Mouse (Mus musculus): ENCODE measurements at regions not wholly inside any gene's neighbourhood (a gene's known extent, or its start where the extent isn't known, plus 50 kb on each side); places are given as distances from the start of the nearest gene placed in this dataset.
A peak's percentile ranks its signal among the peaks of the same experiment; 100 is the strongest.

DNA sequence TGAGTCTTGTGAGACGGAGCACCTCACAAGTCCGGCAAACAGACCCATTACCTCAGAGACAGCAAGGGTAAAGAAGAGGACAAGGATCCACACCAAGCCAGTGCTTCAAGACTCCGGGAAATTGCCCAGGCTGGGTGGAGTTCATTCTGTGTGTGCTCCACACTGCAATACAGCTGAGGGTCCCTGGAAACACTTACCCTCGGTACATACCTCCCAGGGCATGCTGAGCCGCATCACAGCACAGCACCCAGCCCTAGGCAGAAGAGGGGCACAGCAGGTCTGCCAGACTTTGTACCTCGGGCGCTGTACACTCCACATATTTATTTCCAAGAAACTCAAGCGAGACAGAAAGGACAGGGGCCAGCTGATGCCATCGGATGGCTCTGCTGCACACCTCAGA, 54.5 kb upstream of the Cmc1 start:
- DNase-seq (ENCODE audit: low read depth, low spot score), result no peak

DNA sequence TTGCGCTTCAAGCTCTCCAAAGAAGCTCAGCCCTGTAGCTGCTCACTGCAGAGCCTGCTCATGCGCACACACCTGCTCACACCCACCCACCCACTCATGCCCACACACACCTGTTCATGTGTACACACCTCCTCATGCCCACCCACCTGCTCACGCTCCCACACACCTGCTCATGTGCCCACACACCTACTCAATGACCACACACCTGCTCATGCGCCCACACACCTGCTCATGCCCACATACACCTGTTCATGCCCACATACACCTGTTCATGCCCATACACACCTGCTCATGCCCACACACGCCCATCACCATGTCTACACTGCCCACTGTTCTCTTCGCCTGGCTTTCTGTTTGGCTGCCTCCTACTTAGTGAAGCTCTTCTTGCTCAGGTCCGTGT, 56.5 kb upstream of the Cmc1 start:
- DNase-seq (ENCODE audit: low read depth, low spot score), result no peak

DNA sequence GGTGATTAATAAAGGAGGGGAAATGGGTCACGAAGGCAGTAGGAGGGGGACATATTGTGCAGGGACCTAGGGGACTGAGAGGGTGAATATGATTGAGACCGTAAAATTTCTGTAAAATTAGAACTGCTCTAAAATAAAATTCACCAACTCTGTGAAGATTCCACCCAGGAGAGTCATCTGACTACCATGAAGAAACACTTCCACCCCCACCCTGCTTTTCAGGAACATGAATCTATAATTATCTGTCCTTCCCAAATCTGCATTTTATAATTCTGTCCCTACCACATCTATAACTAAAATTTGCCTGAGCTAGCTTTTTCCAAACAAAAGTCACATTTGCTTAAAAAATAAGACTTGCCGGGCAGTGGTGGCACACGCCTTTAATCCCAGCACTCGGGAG, 69.7 kb upstream of the Cmc1 start:
- no peak for DNase-seq (ENCODE audit: low read depth, low spot score)

DNA sequence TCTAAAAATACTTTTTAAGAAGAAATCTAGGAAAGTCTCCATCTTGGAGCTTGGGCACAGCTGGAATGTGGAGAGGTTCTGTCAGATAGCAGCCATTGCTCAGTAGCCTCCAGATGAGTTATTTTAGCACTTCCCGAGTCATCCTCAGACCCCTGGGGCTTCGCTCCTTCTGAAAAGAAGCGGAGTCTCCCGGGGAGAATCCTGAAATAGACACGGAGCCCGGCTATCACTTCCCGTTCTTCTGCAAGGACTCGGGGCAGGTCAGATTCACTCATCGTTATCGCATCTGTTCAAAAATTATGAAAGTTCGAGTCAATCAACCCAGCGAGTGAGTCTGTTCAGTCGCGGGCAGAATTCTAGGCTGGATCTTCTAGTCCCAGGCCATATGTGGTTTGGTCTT, 71.2 kb upstream of the Cmc1 start:
- no peak for DNase-seq (ENCODE audit: low read depth, low spot score)

DNA sequence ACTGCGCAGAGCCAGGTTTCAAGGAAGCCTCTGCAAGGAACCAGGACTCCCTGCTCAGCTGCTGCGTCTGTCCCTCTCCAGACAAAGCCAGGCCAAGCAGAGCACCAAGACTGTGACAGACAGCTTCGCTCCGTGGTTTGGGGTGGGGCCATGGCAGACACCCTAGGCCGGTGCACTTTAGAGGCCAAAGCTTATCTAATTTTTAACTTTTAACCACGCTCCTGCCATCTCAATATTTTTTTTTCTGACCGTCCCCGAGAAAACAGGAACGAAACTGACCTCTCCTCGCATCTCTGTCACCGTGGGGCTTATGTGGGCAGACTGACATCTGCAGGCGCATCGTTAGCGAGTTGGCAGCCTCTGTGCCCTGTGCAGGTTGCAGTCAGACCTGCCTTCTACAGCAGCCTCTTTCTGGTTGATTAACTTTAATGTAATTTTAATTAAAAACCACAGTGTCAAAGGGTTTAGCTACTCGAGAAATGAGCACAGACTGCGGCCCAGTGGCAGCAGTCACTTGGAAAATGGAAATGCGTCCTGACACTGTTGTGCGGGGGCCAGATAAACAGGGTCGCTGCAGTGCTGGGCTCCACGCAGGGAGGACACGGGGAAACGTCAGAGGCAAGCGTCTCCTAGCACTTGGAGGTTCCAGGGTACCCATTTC, 77.6 kb upstream of the Cmc1 start:
- DNase-seq (ENCODE audit: low read depth, low spot score), result no peak

DNA sequence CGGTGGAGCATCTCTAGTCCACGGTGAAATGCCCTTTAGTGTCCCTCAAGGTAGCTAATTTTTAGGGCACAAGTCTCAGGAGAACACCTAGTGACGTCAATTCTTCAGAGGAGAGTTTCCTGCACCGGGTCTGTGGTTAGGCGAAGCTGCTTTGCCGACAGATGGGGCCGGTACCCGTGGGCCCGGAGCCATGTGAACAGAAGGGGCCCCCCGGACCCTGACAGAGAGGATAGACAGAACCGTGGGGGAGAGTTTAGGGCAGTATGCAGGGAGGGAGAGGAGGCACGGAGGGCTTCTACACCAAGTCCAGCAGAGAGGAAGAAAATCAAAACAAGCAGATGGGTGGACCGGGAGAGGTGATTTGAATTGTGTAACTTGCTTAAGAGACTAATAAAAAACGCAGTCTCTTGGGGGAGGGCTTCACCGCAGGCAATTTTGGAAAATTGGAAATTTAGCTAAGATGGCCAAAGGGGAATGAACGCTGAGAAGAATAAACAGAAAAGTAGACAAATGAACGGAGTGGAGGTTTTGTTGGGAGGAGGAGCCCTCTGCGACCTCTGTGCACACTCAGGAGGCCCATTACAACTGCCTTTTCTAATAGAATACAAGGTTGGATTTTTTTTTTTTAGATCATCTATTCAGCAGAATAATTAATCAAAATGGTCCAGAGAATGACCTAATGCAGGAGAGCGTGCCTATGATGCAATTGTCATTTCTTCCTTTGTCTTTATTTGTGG, 78.9 kb upstream of the Cmc1 start:
- no peak for DNase-seq (ENCODE audit: low read depth, low spot score)

DNA sequence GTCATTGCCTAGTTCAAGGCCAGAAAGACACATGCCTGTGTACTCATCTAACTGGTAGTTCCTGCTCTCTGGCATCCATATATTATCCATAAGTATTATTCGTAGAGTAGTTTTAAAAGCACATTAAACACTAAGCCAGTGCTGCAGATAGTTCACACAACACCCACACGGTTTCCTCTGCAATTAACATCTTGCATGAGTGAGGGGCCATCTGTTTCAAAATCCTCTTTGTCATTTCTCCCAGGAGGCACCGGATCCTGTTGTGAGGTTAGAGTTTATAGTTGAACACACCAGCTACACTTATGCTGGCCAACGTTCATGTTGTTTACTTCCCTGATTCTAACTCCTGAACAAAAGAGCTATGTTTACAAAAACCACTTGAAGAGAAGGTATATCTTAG, 90.7 kb upstream of the Cmc1 start:
- no peak for DNase-seq (ENCODE audit: low read depth, low spot score)

DNA sequence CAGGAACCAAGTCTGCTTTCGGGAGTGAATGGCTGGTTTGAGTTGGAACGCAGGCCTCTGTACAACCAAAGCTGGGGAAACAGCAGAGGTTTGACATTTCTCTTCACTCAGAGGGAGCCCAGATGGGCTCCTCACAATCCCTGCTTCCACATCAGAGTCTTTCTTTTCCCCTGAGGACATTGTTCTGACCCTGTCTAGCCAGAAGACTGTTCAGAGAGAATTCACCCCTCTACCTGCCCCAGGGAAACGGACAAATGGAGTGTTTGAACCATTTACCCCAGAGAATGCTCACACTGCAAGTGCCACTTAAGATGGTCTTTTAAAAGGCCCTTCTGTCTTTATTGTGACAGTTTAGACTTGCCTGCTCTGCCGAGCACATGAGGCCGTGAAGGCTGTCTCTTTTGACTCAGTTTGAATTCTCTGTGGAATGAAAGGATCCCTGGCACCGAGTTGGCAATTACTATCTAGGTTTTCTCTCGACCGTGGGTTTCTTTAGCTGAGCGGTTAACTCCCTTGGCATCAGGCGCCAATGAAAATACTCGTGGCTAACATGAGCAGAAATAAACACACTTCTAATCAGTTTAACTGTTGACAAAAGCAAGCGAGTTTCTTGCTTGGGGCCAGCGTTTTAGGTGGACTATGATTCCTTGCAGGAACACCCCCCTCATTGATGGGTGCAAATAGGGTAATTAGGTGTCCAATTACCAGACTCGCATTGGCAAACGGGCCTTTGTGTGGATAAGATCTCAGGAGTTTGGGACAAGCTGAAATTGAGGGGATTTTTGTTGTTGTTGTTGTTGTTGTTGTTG, 97.0 kb upstream of the Cmc1 start:
- DNase-seq (ENCODE audit: low read depth, low spot score), result no peak

DNA sequence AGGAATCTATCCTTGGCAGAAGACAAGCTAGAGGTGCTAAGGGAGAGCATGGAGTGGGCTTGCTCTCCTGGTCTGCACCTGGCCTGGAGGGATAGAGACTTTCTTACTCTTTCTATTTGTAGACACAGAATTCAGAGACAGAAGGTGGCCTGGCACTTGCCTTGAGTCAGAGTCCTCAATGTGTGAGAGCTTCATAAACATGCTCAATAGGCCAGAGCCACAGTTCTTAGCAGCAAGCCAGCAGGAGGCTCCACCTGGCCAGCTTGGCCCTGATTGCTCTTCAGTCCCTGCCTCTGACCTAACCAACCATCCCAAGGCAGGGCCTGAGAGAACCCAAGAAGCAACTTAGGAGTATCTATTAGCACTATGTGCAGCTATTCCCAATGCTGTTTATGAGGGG, 103.9 kb upstream of the Cmc1 start:
- DNase-seq (ENCODE audit: low read depth, low spot score), result no peak

DNA sequence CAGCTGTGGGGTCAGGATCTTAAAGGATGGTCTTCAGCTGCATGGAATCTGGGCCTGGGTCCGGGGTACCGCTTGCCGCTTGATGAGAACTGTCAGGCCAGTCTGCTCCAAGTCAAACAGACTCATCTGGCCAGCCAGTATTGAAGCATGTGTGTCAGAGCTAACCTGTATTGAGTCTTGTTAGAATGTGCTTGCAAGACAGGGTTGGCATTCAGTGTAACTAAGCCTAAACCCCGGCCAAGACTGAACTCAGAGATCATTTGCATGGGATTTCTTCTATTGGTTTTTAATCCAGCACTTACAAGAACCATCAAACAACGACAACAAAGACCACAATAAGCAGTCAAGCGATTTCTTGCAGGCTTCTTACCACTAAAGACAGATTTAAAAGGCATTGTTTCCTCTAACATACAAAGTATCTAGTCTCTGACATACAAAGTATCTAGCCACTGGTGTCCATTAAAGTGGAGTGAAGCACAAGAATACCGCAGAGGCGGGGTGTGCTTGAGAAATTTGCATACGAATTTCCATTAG, 105.3 kb upstream of the Cmc1 start:
- DNase-seq (ENCODE audit: low read depth, low spot score), result no peak

DNA sequence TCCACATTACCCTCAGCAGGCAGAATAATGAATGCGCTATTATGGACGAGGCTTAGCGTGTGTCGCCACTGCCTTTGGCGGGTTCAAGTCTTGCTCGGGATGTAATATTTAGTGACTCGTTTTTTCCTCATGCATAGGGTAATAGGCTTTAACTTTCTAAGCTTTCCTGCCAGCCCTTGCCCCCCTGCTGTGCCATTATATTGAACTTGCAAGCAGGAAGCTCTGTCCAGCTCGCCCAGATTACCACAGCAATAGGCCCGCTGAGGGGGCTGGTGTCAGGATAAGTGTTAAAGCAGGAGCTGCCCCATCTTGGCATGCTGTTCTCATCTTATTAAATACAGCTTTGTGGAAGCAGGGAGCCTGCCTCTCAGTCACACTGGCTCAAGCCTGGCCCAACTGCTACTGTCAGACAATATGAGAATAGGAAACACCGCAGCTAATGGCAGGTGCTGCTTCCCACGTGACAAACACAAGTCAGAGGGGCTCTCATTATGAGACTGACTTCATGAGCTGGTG, 105.8 kb upstream of the Cmc1 start:
- DNase-seq (ENCODE audit: low read depth, low spot score), result peak; percentile 57

DNA sequence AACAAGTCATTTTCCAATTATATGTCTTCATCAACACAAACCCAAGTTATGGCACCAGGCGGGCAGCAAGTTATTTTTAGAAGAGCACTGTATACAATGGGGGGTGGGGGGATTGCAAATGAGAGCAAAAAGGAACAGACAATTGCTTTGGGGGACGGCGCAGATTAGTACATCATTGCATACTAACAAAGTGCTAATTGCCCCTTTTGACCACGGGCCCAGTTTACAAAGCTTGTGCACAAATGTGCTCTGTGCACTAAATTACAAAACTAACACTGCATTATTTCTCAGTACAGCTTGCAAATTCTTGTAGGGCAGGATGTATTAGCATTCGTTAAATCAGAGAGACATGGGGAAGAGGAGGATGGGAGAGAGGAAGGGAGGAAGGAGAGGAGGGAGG, 116.3 kb upstream of the Cmc1 start:
- no peak for DNase-seq (ENCODE audit: low read depth, low spot score)

DNA sequence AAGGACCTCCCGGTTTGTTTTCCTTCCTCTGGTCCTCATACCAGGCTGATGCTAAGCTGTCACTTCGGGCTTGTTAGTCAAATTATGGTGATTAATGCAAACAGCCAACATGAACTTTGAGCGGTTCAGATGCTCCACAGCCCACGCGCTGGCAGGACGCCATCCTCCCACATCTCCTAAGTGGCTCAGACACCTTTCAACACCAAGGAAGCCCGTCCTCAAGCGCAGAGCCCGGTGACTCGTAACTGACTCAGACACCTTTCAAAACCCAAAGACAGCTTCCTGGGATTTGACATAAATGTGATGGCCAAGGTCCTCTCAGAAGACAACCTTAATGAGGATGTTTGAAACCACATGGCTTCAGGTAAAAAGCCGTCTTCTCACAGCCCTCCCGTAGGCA, 121.7 kb upstream of the Cmc1 start:
- no peak for DNase-seq (ENCODE audit: low read depth, low spot score)

DNA sequence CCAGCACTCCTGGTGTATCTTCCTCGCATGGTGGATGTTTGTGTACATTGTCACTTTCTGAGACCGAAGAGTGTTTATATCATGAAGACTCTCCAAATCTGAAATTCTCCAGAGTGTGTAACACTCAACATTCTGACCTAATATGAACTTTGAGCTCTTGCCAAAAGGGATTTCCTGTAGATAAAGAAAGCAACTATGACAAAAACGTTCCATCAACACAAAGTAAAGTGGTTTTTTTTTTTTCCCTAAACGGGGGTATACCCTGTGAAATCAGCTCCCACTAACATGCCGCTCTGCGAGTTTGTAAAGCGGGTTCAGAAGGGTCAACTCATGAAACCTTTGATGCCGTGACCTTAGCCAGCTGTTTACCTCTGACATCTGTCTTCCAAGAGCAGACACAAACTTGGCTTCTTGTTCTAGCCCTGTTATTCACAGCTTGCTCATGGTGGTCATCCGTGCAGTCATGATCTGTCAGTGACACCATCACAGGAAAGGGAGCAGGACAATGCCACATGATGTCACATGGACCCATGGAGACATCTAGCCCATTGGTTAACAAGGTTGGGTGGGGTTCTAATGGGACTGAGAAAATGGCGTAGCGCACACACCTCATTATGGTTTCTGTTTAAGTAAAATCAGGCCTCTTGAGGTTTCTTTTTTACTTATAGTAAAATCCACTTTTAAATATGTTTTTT, 122.9 kb upstream of the Cmc1 start:
- no peak for DNase-seq (ENCODE audit: low read depth, low spot score)

DNA sequence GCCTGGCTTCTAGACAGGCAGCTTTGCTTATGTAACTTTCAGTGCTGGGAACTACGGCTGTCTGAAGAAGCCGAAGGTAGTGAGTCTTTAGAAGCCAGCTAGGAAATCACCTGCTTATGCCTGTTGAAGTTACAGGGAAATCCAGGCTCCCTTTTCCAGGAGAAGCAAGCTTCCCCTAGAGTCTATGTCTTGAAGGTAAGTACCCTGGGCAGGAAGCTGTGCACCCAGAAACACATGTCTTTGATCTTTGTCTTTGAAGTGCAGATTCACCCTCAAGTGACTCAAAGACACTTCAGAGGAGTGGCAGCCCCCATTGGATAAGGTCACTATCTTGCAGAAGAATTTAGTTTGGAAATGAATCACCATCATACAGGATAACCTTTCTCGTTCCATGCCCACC, 135.5 kb upstream of the Cmc1 start:
- DNase-seq (ENCODE audit: low read depth, low spot score), result no peak

DNA sequence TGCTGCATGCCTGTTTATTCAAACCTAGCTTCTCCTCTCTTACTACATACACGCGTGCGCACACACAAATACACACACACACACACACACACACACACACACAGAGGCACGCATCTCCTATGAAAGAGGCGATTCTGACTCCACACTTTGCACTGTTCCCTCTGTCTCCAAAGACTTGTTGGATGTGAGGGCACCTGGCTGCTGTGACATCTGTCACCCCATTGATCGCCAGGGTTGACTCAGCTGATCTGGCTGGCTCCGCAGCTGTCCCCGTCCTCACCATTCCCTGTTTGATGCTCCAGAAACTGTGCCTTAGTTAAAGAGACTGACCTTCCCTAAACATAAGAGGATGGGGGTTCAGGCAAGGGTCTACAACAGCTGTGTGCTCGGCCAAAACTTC, 137.6 kb upstream of the Cmc1 start:
- no peak for DNase-seq (ENCODE audit: low read depth, low spot score)

DNA sequence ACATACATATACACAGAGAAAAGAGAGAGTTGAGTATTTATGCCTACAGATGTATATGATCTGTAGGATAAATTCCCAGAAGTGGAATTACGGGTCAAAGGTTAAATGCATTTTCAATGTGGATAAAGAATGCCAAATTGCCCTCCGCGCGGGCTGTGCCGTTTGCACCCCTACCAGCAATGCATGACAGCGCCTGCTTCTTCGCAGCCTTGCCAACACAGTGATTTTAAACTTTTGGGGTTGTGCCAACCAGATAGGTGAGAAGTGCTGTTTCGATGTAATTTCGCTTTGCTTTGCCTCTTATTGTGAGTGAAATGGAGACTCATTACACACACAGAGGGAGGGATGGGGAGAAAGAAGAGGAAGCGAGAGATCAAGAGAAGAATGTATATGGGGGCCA, 142.9 kb upstream of the Cmc1 start:
- DNase-seq (ENCODE audit: low read depth, low spot score), result no peak

DNA sequence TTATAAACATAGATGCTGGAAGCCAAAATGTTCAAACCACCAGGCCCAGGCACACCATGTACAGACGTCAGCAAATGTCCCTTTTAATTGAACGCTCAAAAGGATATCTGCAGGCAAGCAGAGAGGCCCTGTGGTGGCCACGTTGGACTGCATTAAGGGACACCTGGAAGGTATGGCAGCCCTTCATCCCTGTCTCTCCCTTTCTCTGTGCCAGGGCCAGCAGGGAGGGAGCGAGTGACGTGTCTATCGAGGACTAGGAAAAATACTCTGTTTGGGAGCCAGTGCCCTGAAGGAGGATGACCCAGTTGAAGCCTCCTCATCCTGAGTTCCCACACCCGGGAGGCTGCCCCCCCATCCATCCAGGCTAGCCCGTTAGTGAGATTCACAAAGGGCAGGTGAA, 144.0 kb upstream of the Cmc1 start:
- DNase-seq (ENCODE audit: low read depth, low spot score), result no peak

DNA sequence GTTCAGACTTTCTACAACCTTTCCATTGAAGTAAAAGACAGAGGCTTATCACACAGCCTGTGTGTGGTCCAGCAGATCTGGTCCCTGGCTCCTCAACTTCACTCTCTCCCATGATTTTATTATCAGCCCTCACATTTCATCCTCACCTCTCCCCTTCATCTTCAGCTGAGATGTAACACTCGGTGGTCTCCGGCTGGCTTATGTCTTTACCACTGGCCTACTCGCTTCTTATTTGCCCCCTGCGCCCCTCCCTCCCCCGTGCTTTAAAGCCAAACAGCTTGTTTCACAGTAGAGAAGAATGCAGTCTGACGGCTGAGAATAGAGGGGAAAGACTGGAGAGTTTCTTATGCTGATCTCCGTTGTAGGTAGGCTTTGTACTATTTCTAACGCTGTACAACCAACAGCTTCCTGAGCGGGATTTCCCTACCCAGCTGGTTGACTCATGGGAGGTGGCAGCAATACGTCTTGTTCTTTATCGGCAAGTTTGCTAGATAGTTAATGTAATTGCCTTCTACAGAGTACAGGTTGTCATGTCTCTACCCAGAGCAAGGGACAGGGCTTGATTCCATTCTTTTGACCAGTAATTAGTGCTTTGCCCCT, 152.9 kb upstream of the Cmc1 start:
- no peak for DNase-seq (ENCODE audit: low read depth, low spot score)

DNA sequence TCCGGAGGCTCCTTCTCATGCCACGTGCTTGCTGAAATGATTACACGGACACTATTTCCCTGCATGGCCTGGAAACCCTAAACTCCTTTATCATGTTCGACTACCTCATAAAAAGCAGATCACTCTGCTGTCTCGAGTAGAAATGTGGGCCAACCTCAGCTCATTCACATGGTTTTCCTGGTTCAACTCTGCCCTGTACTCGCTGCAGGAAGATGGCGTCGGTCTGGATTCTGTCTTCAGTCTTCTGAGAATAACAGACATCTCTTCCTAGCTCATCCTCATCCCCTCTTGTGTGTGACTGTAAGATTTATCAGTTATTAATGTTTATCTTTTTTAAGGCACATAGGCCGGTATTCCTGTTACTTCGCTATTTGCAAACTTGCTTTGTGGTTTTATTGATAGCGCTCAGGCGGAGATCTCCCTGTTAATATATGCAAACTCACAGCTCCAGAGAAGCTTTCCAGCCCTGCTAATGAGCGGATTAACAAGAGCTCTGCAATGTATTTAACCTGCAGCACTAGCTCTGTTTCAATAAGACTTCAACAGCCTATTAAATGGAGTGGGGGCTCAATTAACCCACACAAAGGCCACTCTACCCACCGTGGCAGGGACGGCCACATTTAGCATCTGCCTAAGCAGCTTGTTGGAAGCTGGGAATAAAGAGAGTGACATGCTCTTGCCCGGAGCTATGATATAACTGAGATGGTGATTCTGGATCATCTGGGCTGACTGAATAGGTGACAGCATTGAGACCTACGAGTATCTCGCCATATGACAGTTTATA, 159.5 kb upstream of the Eomes start:
- no peak for DNase-seq (ENCODE audit: low read depth, low spot score)

DNA sequence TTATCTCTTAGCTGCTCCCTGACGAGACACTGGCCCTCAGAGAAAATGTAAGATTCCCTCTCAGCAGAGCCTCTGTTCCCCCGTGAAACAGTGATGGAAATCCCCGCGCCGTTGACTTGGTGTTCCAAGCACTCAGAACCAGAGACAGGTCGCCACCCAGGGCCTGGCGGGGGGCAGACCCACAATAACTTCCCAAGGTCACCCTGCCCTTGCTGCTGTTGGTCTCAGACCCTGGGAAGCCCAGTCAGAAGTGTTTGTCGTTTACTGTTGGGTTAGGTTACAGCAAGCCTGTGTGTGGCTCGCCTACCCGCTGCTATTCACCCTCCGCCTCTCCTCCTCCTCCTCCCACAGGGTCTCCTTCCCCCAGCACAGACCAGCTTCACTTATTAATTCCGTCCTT, 154.2 kb upstream of the Eomes start:
- no peak for DNase-seq (ENCODE audit: low read depth, low spot score)
